Comparison of ENCODE assay signal across 8 mouse cellular contexts in the genomic region with DNA sequence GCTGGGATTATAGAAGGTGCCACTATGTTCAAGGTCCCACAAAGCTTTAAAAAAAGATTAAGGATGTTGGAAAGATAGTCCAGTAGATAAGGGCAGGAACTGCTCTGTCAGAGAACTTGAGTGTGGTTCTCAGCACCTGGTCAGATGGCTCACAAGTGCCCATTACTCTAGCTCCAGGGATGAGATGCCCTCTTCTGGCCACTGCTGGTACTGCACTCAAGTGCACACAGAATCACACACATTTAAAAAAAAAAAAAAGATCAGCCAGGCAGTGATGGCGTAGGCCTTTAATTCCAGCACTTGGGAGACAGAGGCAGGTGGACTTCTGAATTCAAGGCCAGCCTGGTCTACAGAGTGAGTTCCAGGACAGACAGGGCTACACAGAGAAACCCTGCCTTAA. TPM values are rescaled to one million over a fixed set of nuclear protein-coding genes. Genes with fewer than 3 reads are reported as not detected.
DNase-seq lines count a peak whose midpoint lies in the region; ATAC-seq and TF ChIP-seq lines count a peak whose summit lies in the region.

No protein-coding gene starts in this region.

- peak; percentile 57 for DNase-seq in gastrocnemius, postnatal 10 days
- no peak for DNase-seq in gastrocnemius, postnatal 36 days
- peak; percentile 51 for DNase-seq in neural tube, embryonic 10.5 days (ENCODE audit: extremely low spot score, low spot score)
- peak; percentile 73 for DNase-seq in lung, postnatal 36 days
- no peak for DNase-seq in ovary, postnatal 36 days (ENCODE audit: low spot score)
- no peak for DNase-seq in urinary bladder, adult 2 months (ENCODE audit: low spot score)

- intact Hi-C loops in gastrocnemius, postnatal 36 days (cut with DNase I): no loop called here

- no peak for TF ChIP-seq POLR2A in bone marrow, adult 2 months (IDR thresholded peaks at IDR 0.05; ENCODE audit: borderline replicate concordance, control insufficient read depth, low read depth, low read length)

- WGBS in neural tube, embryonic 15.5 days: 79% methylated on average over 1 of the region's 1 CpGs
- WGBS in bone marrow, adult 2 months: 64% methylated on average over 1 of the region's 1 CpGs

- no peak for ATAC-seq in neural tube, embryonic 15.5 days (ENCODE audit: low FRiP score)

- TF ChIP-seq CTCF in bone marrow, adult 2 months (IDR thresholded peaks at IDR 0.05; ENCODE audit: control insufficient read depth, insufficient read depth, low read length): peak; percentile 66

- no peaks in the 10 kb centered on the region for H3K9me3 ChIP-seq in neural tube, embryonic 15.5 days (replicated peaks)

- H3K36me3 ChIP-seq in neural tube, embryonic 15.5 days: 0 out of 2 replicates have a peak, but pooled peaks cover 6% of the 10 kb centered on the region

- no peak overlapping the region for H3K4me2 ChIP-seq in neural tube, embryonic 15.5 days

- peaks cover 6% of the 10 kb centered on the region; the same call in 1 of the 2 replicates for H3K4me1 ChIP-seq in neural tube, embryonic 15.5 days
- peaks cover 2% of the 10 kb centered on the region; the same call in 1 of the 2 replicates for H3K4me1 ChIP-seq in bone marrow, adult 2 months (ENCODE audit: control insufficient read depth, insufficient read depth, low read length)

- H3K4me3 ChIP-seq in neural tube, embryonic 15.5 days (replicated peaks): no peak overlapping the region
- H3K4me3 ChIP-seq in bone marrow, adult 2 months (replicated peaks; ENCODE audit: control insufficient read depth, low read depth, low read length): no peak overlapping the region

- H3K27ac ChIP-seq in neural tube, embryonic 15.5 days (replicated peaks): no peak overlapping the region
- no peak overlapping the region for H3K27ac ChIP-seq in bone marrow, adult 2 months (ENCODE audit: control insufficient read depth, insufficient read depth, low read depth, low read length, poor library complexity)

- H3K9ac ChIP-seq in neural tube, embryonic 15.5 days (replicated peaks): no peak overlapping the region

- no peaks in the 10 kb centered on the region for H3K27me3 ChIP-seq in neural tube, embryonic 15.5 days (replicated peaks)

RNA-seq across cellular contexts. Expression of a gene that starts 25.3 kb away (rescaled TPM):
- 10 to 100 TPM; 31.7 to 37.5 TPM for total RNA-seq in gastrocnemius, postnatal 10 days (2021)
- 10 to 100 TPM; 29.7 to 32.3 TPM for total RNA-seq in gastrocnemius, postnatal 36 days (2021)
- 20.0 and 23.2 TPM in 2 replicates for polyA plus RNA-seq in neural tube, embryonic 15.5 days (2015; fragmentation: Nextera tagmentation; extraction: Ambion mirVana)
- polyA plus RNA-seq in bone marrow, adult 2 months (2011; ENCODE audit: insufficient read depth, insufficient read length, low replicate concordance, missing spikeins): 10.1 and 22.5 TPM in 2 replicates
- polyA plus RNA-seq in urinary bladder, adult 2 months (2012; rRNA removed): 19.5 and 25.0 TPM in 2 replicates

RNA-seq across cellular contexts. Expression of a gene that starts 45.3 kb away (rescaled TPM):
- total RNA-seq in gastrocnemius, postnatal 10 days (2021): 100 to 1,000 TPM; 297 to 313 TPM
- 100 to 1,000 TPM; 168 to 176 TPM for total RNA-seq in gastrocnemius, postnatal 36 days (2021)
- polyA plus RNA-seq in neural tube, embryonic 15.5 days (2015; fragmentation: Nextera tagmentation; extraction: Ambion mirVana): 98.4 and 142 TPM in 2 replicates
- 17.6 and 30.5 TPM in 2 replicates for polyA plus RNA-seq in bone marrow, adult 2 months (2011; ENCODE audit: insufficient read depth, insufficient read length, low replicate concordance, missing spikeins)
- polyA plus RNA-seq in urinary bladder, adult 2 months (2012; rRNA removed): 204 and 234 TPM in 2 replicates

Comparison
In these comparisons a context has a peak if more than half of its experiments do, and no peak if none do; other contexts are left out.
1. DNase-seq: peak in gastrocnemius, postnatal 10 days (single experiment), neural tube, embryonic 10.5 days (single experiment) and lung, postnatal 36 days (single experiment); none in gastrocnemius, postnatal 36 days (0 of 2), ovary, postnatal 36 days (single experiment) and urinary bladder, adult 2 months (single experiment).